ENCODE assay signal across 8 mouse cellular contexts in the genomic region with DNA sequence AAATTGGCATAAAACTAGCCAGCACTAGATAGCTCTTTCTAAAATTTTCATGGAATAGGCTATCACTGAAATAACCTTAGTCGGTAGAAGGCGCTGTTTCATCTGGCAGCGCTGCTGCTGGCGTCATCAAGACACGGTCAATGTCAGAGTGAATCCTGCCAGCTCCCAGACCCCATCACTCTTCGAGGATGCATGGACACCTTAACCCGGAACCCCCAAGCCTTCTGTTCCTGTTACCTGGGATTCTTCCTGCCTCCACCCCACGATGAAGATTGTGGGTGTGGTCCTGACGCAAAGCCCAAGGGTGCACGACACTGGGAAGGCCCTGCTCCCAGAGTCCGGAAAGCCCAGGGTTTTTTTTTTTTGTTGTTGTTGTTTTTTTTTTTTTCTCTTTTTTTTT. TPM values are rescaled to one million over a fixed set of nuclear protein-coding genes. Genes with fewer than 3 reads are reported as not detected.
A peak's percentile ranks its signal among the peaks of the same experiment; 100 is the strongest.
DNase-seq lines count a peak whose midpoint lies in the region; ATAC-seq and TF ChIP-seq lines count a peak whose summit lies in the region.

No protein-coding gene starts in this region.

- H3K9me3 ChIP-seq in erythroblast, embryonic 14.5 days (ENCODE audit: control insufficient read depth, low read length): no peaks in the 10 kb centered on the region
- no peaks in the 10 kb centered on the region for H3K9me3 ChIP-seq in heart, embryonic 13.5 days
- no peaks in the 10 kb centered on the region for H3K9me3 ChIP-seq in liver, embryonic 12.5 days (replicated peaks)
- H3K9me3 ChIP-seq in stomach, embryonic 15.5 days: no peaks in the 10 kb centered on the region

- peaks cover 8% of the 10 kb centered on the region for H3K36me3 ChIP-seq in erythroblast, embryonic 14.5 days (ENCODE audit: control insufficient read depth)
- no peaks in the 10 kb centered on the region for H3K36me3 ChIP-seq in heart, embryonic 13.5 days
- no peaks in the 10 kb centered on the region for H3K36me3 ChIP-seq in liver, embryonic 12.5 days
- no peaks in the 10 kb centered on the region for H3K36me3 ChIP-seq in stomach, embryonic 15.5 days

- H3K4me2 ChIP-seq in heart, embryonic 13.5 days: peak overlapping the region; percentile 85
- peak overlapping the region; percentile 98 for H3K4me2 ChIP-seq in liver, embryonic 12.5 days
- H3K4me2 ChIP-seq in stomach, embryonic 15.5 days: peak overlapping the region; percentile 93

- H3K27ac ChIP-seq in heart, embryonic 13.5 days (replicated peaks): peak overlapping the region; percentile 67; the same call in 1 of the 2 replicates
- H3K27ac ChIP-seq in liver, embryonic 12.5 days: peak overlapping the region; percentile 86
- peak overlapping the region; percentile 71 for H3K27ac ChIP-seq in stomach, embryonic 15.5 days

- peak; percentile 61 for ATAC-seq in CD4-positive, CD25-positive, alpha-beta regulatory T cell, adult 4 months
- ATAC-seq in heart, embryonic 13.5 days (ENCODE audit: extremely low read depth, insufficient number of reproducible peaks, low FRiP score, low TSS enrichment): no peak
- peak; percentile 21 for ATAC-seq in liver, embryonic 12.5 days
- ATAC-seq in stomach, embryonic 15.5 days (ENCODE audit: insufficient read depth, low FRiP score, low read depth): no peak

- peaks cover 53% of the 10 kb centered on the region for H3K4me1 ChIP-seq in erythroblast, embryonic 14.5 days (ENCODE audit: control insufficient read depth)
- H3K4me1 ChIP-seq in heart, embryonic 13.5 days: peaks cover 10% of the 10 kb centered on the region
- peaks cover 41% of the 10 kb centered on the region for H3K4me1 ChIP-seq in liver, embryonic 12.5 days
- H3K4me1 ChIP-seq in stomach, embryonic 15.5 days: peaks cover 7% of the 10 kb centered on the region; the same call in 1 of the 2 replicates

- peak overlapping the region; percentile 89 for H3K4me3 ChIP-seq in erythroblast, embryonic 14.5 days (replicated peaks)
- H3K4me3 ChIP-seq in heart, embryonic 13.5 days: peak overlapping the region; percentile 73
- H3K4me3 ChIP-seq in liver, embryonic 12.5 days: peak overlapping the region; percentile 80
- H3K4me3 ChIP-seq in stomach, embryonic 15.5 days (replicated peaks): peak overlapping the region; percentile 69

- WGBS in heart, embryonic 13.5 days: under 1% methylated on average over 11 of the region's 11 CpGs
- WGBS in liver, embryonic 12.5 days (ENCODE audit: insufficient replicate concordance): under 1% methylated on average over 11 of the region's 11 CpGs
- WGBS in stomach, embryonic 15.5 days: under 1% methylated on average over 11 of the region's 11 CpGs

- TF ChIP-seq POLR2A in brain, embryonic 14.5 days (IDR thresholded peaks at IDR 0.05; ENCODE audit: borderline replicate concordance, extremely low read depth, insufficient read depth, insufficient read length, poor library complexity, severe bottlenecking): no peak

- DNase-seq in brain, embryonic 14.5 days (ENCODE audit: low read depth): peak; percentile 90
- peak; percentile 79 for DNase-seq in kidney, postnatal 10 days
- peak; percentile 91 for DNase-seq in naive thymus-derived CD4-positive, alpha-beta T cell, adult 2 months (ENCODE audit: low read depth)

- peak; percentile 68 for TF ChIP-seq CTCF in brain, embryonic 14.5 days (IDR thresholded peaks at IDR 0.05; ENCODE audit: borderline replicate concordance, extremely low read depth, insufficient read depth, insufficient read length)

- no peaks in the 10 kb centered on the region for H3K27me3 ChIP-seq in erythroblast, embryonic 14.5 days (ENCODE audit: control insufficient read depth)
- H3K27me3 ChIP-seq in heart, embryonic 13.5 days (replicated peaks): peaks cover 29% of the 10 kb centered on the region
- peaks cover 5% of the 10 kb centered on the region; the same call in 1 of the 2 replicates for H3K27me3 ChIP-seq in liver, embryonic 12.5 days (replicated peaks)
- H3K27me3 ChIP-seq in stomach, embryonic 15.5 days (replicated peaks): no peaks in the 10 kb centered on the region

- peak overlapping the region; percentile 67; the same call in 1 of the 2 replicates for H3K9ac ChIP-seq in heart, embryonic 13.5 days
- H3K9ac ChIP-seq in liver, embryonic 12.5 days: peak overlapping the region; percentile 56
- H3K9ac ChIP-seq in stomach, embryonic 15.5 days: no peak overlapping the region

RNA-seq across cellular contexts. Expression of a gene that starts 0.8 kb away (rescaled TPM):
- 10 to 100 TPM; 21.9 to 23.6 TPM for polyA plus RNA-seq in CD4-positive, CD25-positive, alpha-beta regulatory T cell, adult 4 months (2017; shearing (Covaris generic))
- polyA plus RNA-seq in brain, embryonic 14.5 days (2012; rRNA removed): 51.8 and 63.3 TPM in 2 replicates
- 2.8 and 3.1 TPM in 2 replicates for polyA plus RNA-seq in erythroblast, embryonic 14.5 days (2012)
- 6.0 and 6.4 TPM in 2 replicates for polyA plus RNA-seq in heart, embryonic 13.5 days (2015; fragmentation: Nextera tagmentation; extraction: Ambion mirVana)
- 10.5 and 12.8 TPM in 2 replicates for polyA plus RNA-seq in liver, embryonic 12.5 days (2016; fragmentation: Nextera tagmentation; extraction: Ambion mirVana)
- polyA plus RNA-seq in stomach, embryonic 15.5 days (2015; fragmentation: Nextera tagmentation; extraction: Ambion mirVana): 17.8 and 20.5 TPM in 2 replicates

RNA-seq across cellular contexts. Expression of a gene that starts 27.9 kb away (rescaled TPM):
- polyA plus RNA-seq in CD4-positive, CD25-positive, alpha-beta regulatory T cell, adult 4 months (2017; shearing (Covaris generic)): not detected
- polyA plus RNA-seq in brain, embryonic 14.5 days (2012; rRNA removed): 1.4 and 1.7 TPM in 2 replicates
- polyA plus RNA-seq in erythroblast, embryonic 14.5 days (2012): not detected in 2 replicates
- 0.59 and 0.70 TPM in 2 replicates for polyA plus RNA-seq in heart, embryonic 13.5 days (2015; fragmentation: Nextera tagmentation; extraction: Ambion mirVana)
- polyA plus RNA-seq in liver, embryonic 12.5 days (2016; fragmentation: Nextera tagmentation; extraction: Ambion mirVana): 0.11 and 0.37 TPM in 2 replicates
- polyA plus RNA-seq in stomach, embryonic 15.5 days (2015; fragmentation: Nextera tagmentation; extraction: Ambion mirVana): 13.8 and 18.6 TPM in 2 replicates

Comparison
In these comparisons a context has a peak if more than half of its experiments do, and no peak if none do; other contexts are left out.
1. ATAC-seq: peak in CD4-positive, CD25-positive, alpha-beta regulatory T cell, adult 4 months (single experiment) and liver, embryonic 12.5 days (single experiment); none in heart, embryonic 13.5 days (single experiment) and stomach, embryonic 15.5 days (single experiment).
2. Peak in every context shown above with its lines, with median percentiles within 50 percentile points of each other: DNase-seq, H3K4me3 ChIP-seq, H3K27ac ChIP-seq and H3K4me2 ChIP-seq.